In the genomic region with DNA sequence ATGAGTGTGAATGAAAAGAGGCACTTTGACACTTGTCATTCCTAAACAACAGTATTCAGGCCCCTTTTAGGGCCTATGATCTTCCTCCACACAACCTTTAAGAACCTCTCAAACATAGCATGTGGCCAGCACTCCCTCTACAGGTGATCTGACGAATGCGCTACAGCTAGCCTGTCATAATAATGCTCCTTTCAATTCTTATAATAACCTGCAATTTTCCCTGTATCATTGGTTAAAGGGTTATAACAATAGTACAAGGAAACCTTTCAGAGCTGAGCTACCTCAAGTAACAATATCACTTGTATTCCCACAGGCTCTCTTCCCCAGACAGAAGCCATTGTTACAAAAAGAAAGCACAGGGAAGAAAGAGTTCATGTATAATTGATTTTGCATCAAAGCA, we compare ENCODE assay signal across 15 mouse cellular contexts.
DNase-seq lines count a peak whose midpoint lies in the region; ATAC-seq and TF ChIP-seq lines count a peak whose summit lies in the region.
"Had no signal": no experiment of that assay in that cellular context is flagged by ENCODE, and none has a peak within 500 bp of the region (broad histone marks: within the 10 kb centered on the region; RNA-seq: fewer than 3 reads in every experiment).

No protein-coding gene starts in this region.

- no peak for TF ChIP-seq POLR2A in cortical plate, adult 2 months (IDR thresholded peaks at IDR 0.05; ENCODE audit: extremely low read depth, insufficient read depth, low read length)

- H3K27ac ChIP-seq in embryonic facial prominence, embryonic 11.5 days (replicated peaks; ENCODE audit: low read depth, low read length), result no peak overlapping the region
- no peak overlapping the region for H3K27ac ChIP-seq in embryonic facial prominence, embryonic 10.5 days (replicated peaks)
- no peak overlapping the region for H3K27ac ChIP-seq in cortical plate, adult 2 months (ENCODE audit: insufficient read depth, low read length)
- no peak overlapping the region for H3K27ac ChIP-seq in heart, embryonic 10.5 days
- H3K27ac ChIP-seq: heart, embryonic 13.5 days; intestine, embryonic 15.5 days; liver, embryonic 13.5 days; midbrain, embryonic 12.5 days had no signal

- H3K4me2 ChIP-seq in embryonic facial prominence, embryonic 11.5 days (ENCODE audit: low read depth, low read length), result no peak overlapping the region
- H3K4me2 ChIP-seq: heart, embryonic 13.5 days; intestine, embryonic 15.5 days; liver, embryonic 13.5 days; midbrain, embryonic 12.5 days had no signal

- H3K36me3 ChIP-seq in embryonic facial prominence, embryonic 11.5 days (replicated peaks; ENCODE audit: control insufficient read depth, insufficient read depth, low read depth, low read length), result no peaks in the 10 kb centered on the region
- H3K36me3 ChIP-seq in embryonic facial prominence, embryonic 10.5 days (replicated peaks), result no peaks in the 10 kb centered on the region
- no peaks in the 10 kb centered on the region for H3K36me3 ChIP-seq in heart, embryonic 10.5 days
- H3K36me3 ChIP-seq: heart, embryonic 13.5 days; intestine, embryonic 15.5 days; liver, embryonic 13.5 days; midbrain, embryonic 12.5 days had no signal

- no peak overlapping the region for H3K9ac ChIP-seq in embryonic facial prominence, embryonic 11.5 days (replicated peaks; ENCODE audit: low read length)
- H3K9ac ChIP-seq: heart, embryonic 13.5 days; intestine, embryonic 15.5 days; liver, embryonic 13.5 days; midbrain, embryonic 12.5 days had no signal

- TF ChIP-seq CTCF in cortical plate, adult 2 months (IDR thresholded peaks at IDR 0.05; ENCODE audit: extremely low read depth, insufficient read depth, low read length), result peak; percentile 48; the same call in 1 of the 2 replicates

- peak; percentile 20 for DNase-seq in embryonic facial prominence, embryonic 11.5 days (ENCODE audit: low spot score)
- DNase-seq in embryonic facial prominence, embryonic 10.5 days (ENCODE audit: low spot score), result no peak
- DNase-seq in left cerebral cortex, postnatal 4 days, result peak; percentile 16
- no peak for DNase-seq in left cerebral cortex, adult 9 months (ENCODE audit: low spot score in 2 of 2)
- peak; percentile 4 for DNase-seq in ES-CJ7 (ENCODE audit: low read depth, low spot score)
- DNase-seq in heart, embryonic 10.5 days (ENCODE audit: low spot score), result no peak
- no peak for DNase-seq in heart, adult 8-10 months (ENCODE audit: low spot score)
- DNase-seq: cerebellum, adult 9-11 months; layer of hippocampus, adult 9-11 months; liver, embryonic 13.5 days had no signal

- H3K4me3 ChIP-seq in embryonic facial prominence, embryonic 11.5 days (ENCODE audit: low read depth, low read length), result no peak overlapping the region
- no peak overlapping the region for H3K4me3 ChIP-seq in embryonic facial prominence, embryonic 10.5 days
- no peak overlapping the region for H3K4me3 ChIP-seq in cortical plate, adult 2 months (ENCODE audit: insufficient read depth, low read length)
- no peak overlapping the region for H3K4me3 ChIP-seq in heart, embryonic 10.5 days
- H3K4me3 ChIP-seq: heart, embryonic 13.5 days; intestine, embryonic 15.5 days; liver, embryonic 13.5 days; midbrain, embryonic 12.5 days had no signal

- intact Hi-C loops in left cerebral cortex, postnatal 4 days (cut with DNase I), result no loop called here

- H3K9me3 ChIP-seq in embryonic facial prominence, embryonic 11.5 days (replicated peaks; ENCODE audit: control insufficient read depth, low read length), result no peaks in the 10 kb centered on the region
- no peaks in the 10 kb centered on the region for H3K9me3 ChIP-seq in embryonic facial prominence, embryonic 10.5 days
- no peaks in the 10 kb centered on the region for H3K9me3 ChIP-seq in heart, embryonic 10.5 days
- H3K9me3 ChIP-seq: heart, embryonic 13.5 days; intestine, embryonic 15.5 days; liver, embryonic 13.5 days; midbrain, embryonic 12.5 days had no signal

- H3K27me3 ChIP-seq in embryonic facial prominence, embryonic 11.5 days (ENCODE audit: control insufficient read depth, insufficient read depth, low read length), result no peaks in the 10 kb centered on the region
- no peaks in the 10 kb centered on the region for H3K27me3 ChIP-seq in embryonic facial prominence, embryonic 10.5 days (replicated peaks; ENCODE audit: low read depth, poor library complexity, severe bottlenecking)
- no peaks in the 10 kb centered on the region for H3K27me3 ChIP-seq in heart, embryonic 10.5 days (ENCODE audit: insufficient read depth, poor library complexity, severe bottlenecking)
- H3K27me3 ChIP-seq: heart, embryonic 13.5 days; intestine, embryonic 15.5 days; liver, embryonic 13.5 days; midbrain, embryonic 12.5 days had no signal

- 58% methylated on average over 2 of the region's 2 CpGs for WGBS in embryonic facial prominence, embryonic 11.5 days
- WGBS in embryonic facial prominence, embryonic 10.5 days, result 59% methylated on average over 2 of the region's 2 CpGs
- WGBS in heart, embryonic 10.5 days, result 54% methylated on average over 2 of the region's 2 CpGs

- no peaks in the 10 kb centered on the region for H3K4me1 ChIP-seq in embryonic facial prominence, embryonic 11.5 days (ENCODE audit: control insufficient read depth, insufficient read depth, low read length)
- H3K4me1 ChIP-seq in embryonic facial prominence, embryonic 10.5 days, result no peaks in the 10 kb centered on the region
- peaks cover 3% of the 10 kb centered on the region for H3K4me1 ChIP-seq in cortical plate, adult 2 months (ENCODE audit: control insufficient read depth, insufficient read depth, low read length)
- no peaks in the 10 kb centered on the region for H3K4me1 ChIP-seq in heart, embryonic 10.5 days
- H3K4me1 ChIP-seq: heart, embryonic 13.5 days; intestine, embryonic 15.5 days; liver, embryonic 13.5 days; midbrain, embryonic 12.5 days had no signal

- ATAC-seq in embryonic facial prominence, embryonic 11.5 days (replicated peaks; ENCODE audit: insufficient number of reproducible peaks, low FRiP score, low TSS enrichment, low read depth), result no peak
- ATAC-seq: activated CD4-positive, CD25-positive, alpha-beta regulatory T cell, adult 4 months; intestine, embryonic 15.5 days had no signal

Comparison
In these comparisons a context has a peak if more than half of its experiments do, and no peak if none do; other contexts are left out.
1. DNase-seq: peak in embryonic facial prominence, embryonic 11.5 days (single experiment), left cerebral cortex, postnatal 4 days (single experiment) and ES-CJ7 (single experiment); none in embryonic facial prominence, embryonic 10.5 days (single experiment), left cerebral cortex, adult 9 months (0 of 2), heart, embryonic 10.5 days (single experiment) and heart, adult 8-10 months (single experiment).